Mouse (Mus musculus) CH12.LX (cell line): ENCODE data around the gene Itpr3. TPM values are rescaled to one million over a fixed set of nuclear protein-coding genes. Genes with fewer than 3 reads are reported as not detected.

Experiments
- DNase-seq: peaks from one replicate; pipeline ENCODE4 v3.0.0-alpha.2; 2013; ENCODE audit errors: extremely low read depth
- H3K27ac ChIP-seq: 2 replicates; pipeline ENCODE4 v1.5.1; 2012; ENCODE audit warnings: low read depth, mild to moderate bottlenecking, control low read depth, moderate library complexity; ENCODE audit not compliant: insufficient read depth
- H3K27me3 ChIP-seq: replicated peaks from 2 replicates; pipeline ENCODE3; 2012; ENCODE audit warnings: inconsistent platforms
- H3K36me3 ChIP-seq, 2 experiments: replicated peaks in 1 of 2; 2 replicates each; pipeline versions ENCODE3 to v1.6.1; 2012; ENCODE audit warnings: inconsistent platforms in 1 of 2, low read length in 1 of 2, mild to moderate bottlenecking in 1 of 2, mixed read lengths in 1 of 2, moderate library complexity in 1 of 2; ENCODE audit not compliant: control insufficient read depth in 1 of 2, insufficient read depth in 1 of 2
- H3K4me1 ChIP-seq, 2 experiments: 2 replicates each; pipeline ENCODE4 v1.6.1; 2012; ENCODE audit warnings: inconsistent platforms in 1 of 2, moderate library complexity in 1 of 2; ENCODE audit not compliant: insufficient read depth in 2 of 2, control insufficient read depth in 1 of 2
- H3K4me2 ChIP-seq: 2 replicates; pipeline ENCODE4 v1.6.1; 2012; ENCODE audit warnings: low read depth, mild to moderate bottlenecking, control low read depth; ENCODE audit not compliant: poor library complexity, insufficient read depth, severe bottlenecking
- H3K4me3 ChIP-seq, 3 experiments: fragments of 150-350 bp in 1 of 3; sonication (generic) in 1 of 3; replicated peaks in 1 of 3; 2 replicates each; pipeline versions ENCODE3 to v1.5.1; 2011 to 2012; ENCODE audit warnings: low read depth in 2 of 3, low read length in 2 of 3, mild to moderate bottlenecking in 2 of 3, moderate library complexity in 2 of 3, control low read depth in 1 of 3, improper control_type of control experiment in 1 of 3, inconsistent platforms in 1 of 3, mixed read lengths in 1 of 3; ENCODE audit not compliant: poor library complexity in 1 of 3
- H3K79me2 ChIP-seq: replicated peaks from 2 replicates; pipeline ENCODE4 v1.6.1; 2012; ENCODE audit warnings: mild to moderate bottlenecking, moderate library complexity; ENCODE audit not compliant: control insufficient read depth, poor library complexity, insufficient read depth, severe bottlenecking; ENCODE audit errors: extremely low read depth
- H3K9ac ChIP-seq: 2 replicates; pipeline ENCODE4 v1.6.1; 2012; ENCODE audit warnings: low read depth, mild to moderate bottlenecking, control low read depth, moderate library complexity; ENCODE audit not compliant: insufficient read depth
- H3K9me3 ChIP-seq: replicated peaks from 2 replicates; pipeline ENCODE3; 2012; ENCODE audit warnings: low read length, inconsistent platforms, mixed read lengths
- BHLHE40 ChIP-seq: IDR thresholded peaks from 2 replicates; pipeline ENCODE4 v1.6.1; 2011; ENCODE audit warnings: mild to moderate bottlenecking, low read depth, low read length, improper control_type of control experiment
- CHD1 ChIP-seq: IDR thresholded peaks from 2 replicates; pipeline ENCODE4 v1.6.1; 2012; ENCODE audit warnings: low read depth, low read length, improper control_type of control experiment, inconsistent platforms
- CHD2 ChIP-seq: IDR thresholded peaks from 2 replicates; pipeline ENCODE4 v1.6.1; 2011; ENCODE audit warnings: low read length, improper control_type of control experiment
- CTCF ChIP-seq, 2 experiments: IDR thresholded peaks in 1 of 2; conservative IDR thresholded peaks in 1 of 2; 2 replicates each; pipeline ENCODE4 v1.5.1; 2011 to 2012; ENCODE audit warnings: low read depth in 2 of 2, low read length in 2 of 2, improper control_type of control experiment in 1 of 2, inconsistent platforms in 1 of 2, mild to moderate bottlenecking in 1 of 2, moderate library complexity in 1 of 2
- ELF1 ChIP-seq: IDR thresholded peaks from 2 replicates; pipeline ENCODE4 v1.6.1; 2014; ENCODE audit warnings: low read depth, mild to moderate bottlenecking, inconsistent platforms, low read length, improper control_type of control experiment
- EP300 ChIP-seq: IDR thresholded peaks from 2 replicates; pipeline ENCODE4 v1.6.1; 2011; ENCODE audit warnings: low read length, improper control_type of control experiment
- ETS1 ChIP-seq: conservative IDR thresholded peaks from 2 replicates; pipeline ENCODE4 v1.6.1; 2012; ENCODE audit warnings: low read depth, mild to moderate bottlenecking, inconsistent platforms, low read length, improper control_type of control experiment, moderate library complexity
- GABPA ChIP-seq: IDR thresholded peaks from 2 replicates; pipeline ENCODE4 v1.6.1; 2012; ENCODE audit warnings: low read depth, low read length, improper control_type of control experiment, inconsistent platforms; ENCODE audit not compliant: insufficient replicate concordance
- HCFC1 ChIP-seq: IDR thresholded peaks from 2 replicates; pipeline ENCODE4 v1.6.1; 2012; ENCODE audit warnings: low read depth, mild to moderate bottlenecking, inconsistent platforms, low read length, improper control_type of control experiment
- IRF4 ChIP-seq: IDR thresholded peaks from 2 replicates; pipeline ENCODE4 v1.6.1; 2014; ENCODE audit warnings: low read depth, mild to moderate bottlenecking, inconsistent platforms, low read length, improper control_type of control experiment
- JUND ChIP-seq: conservative IDR thresholded peaks from 2 replicates; pipeline ENCODE4 v1.6.1; 2011; ENCODE audit warnings: low read depth, low read length, improper control_type of control experiment
- KAT2A ChIP-seq: IDR thresholded peaks from 2 replicates; pipeline ENCODE4 v1.6.1; 2012; ENCODE audit warnings: low read length, improper control_type of control experiment, inconsistent platforms; ENCODE audit not compliant: insufficient replicate concordance
- MAX ChIP-seq: IDR thresholded peaks from 2 replicates; pipeline ENCODE4 v1.6.1; 2011; ENCODE audit warnings: low read length, improper control_type of control experiment
- MAZ ChIP-seq: IDR thresholded peaks from 2 replicates; pipeline ENCODE4 v1.6.1; 2012; ENCODE audit warnings: low read depth, mild to moderate bottlenecking, inconsistent platforms, low read length, improper control_type of control experiment, moderate library complexity
- MEF2A ChIP-seq: IDR thresholded peaks from 2 replicates; pipeline ENCODE4 v1.6.1; 2014; ENCODE audit warnings: low read depth, mild to moderate bottlenecking, inconsistent platforms, low read length, improper control_type of control experiment, borderline replicate concordance
- MXI1 ChIP-seq: IDR thresholded peaks from 2 replicates; pipeline ENCODE4 v1.6.1; 2011; ENCODE audit warnings: mild to moderate bottlenecking, low read depth, low read length, improper control_type of control experiment
- MYC ChIP-seq: IDR thresholded peaks from 2 replicates; pipeline ENCODE4 v1.6.1; 2011; ENCODE audit warnings: low read depth, mild to moderate bottlenecking, improper control_type of control experiment, low read length
- NELFE ChIP-seq: IDR thresholded peaks from 2 replicates; pipeline ENCODE4 v1.6.1; 2011; ENCODE audit warnings: low read depth, low read length, improper control_type of control experiment
- NRF1 ChIP-seq: IDR thresholded peaks from 2 replicates; pipeline ENCODE4 v1.6.1; 2014; ENCODE audit warnings: low read depth, mild to moderate bottlenecking, inconsistent platforms, low read length, improper control_type of control experiment, moderate library complexity
- POLR2A ChIP-seq: IDR thresholded peaks from 2 replicates; pipeline ENCODE4 v1.6.1; 2011; ENCODE audit warnings: low read depth, mild to moderate bottlenecking, improper control_type of control experiment, low read length
- RAD21 ChIP-seq: IDR thresholded peaks from 2 replicates; pipeline ENCODE4 v1.6.1; 2011; ENCODE audit warnings: low read depth, mild to moderate bottlenecking, low read length, improper control_type of control experiment, moderate library complexity
- RCOR1 ChIP-seq: conservative IDR thresholded peaks from 2 replicates; pipeline ENCODE4 v1.6.1; 2012; ENCODE audit warnings: low read depth, mild to moderate bottlenecking, inconsistent platforms, low read length, improper control_type of control experiment
- SIN3A ChIP-seq: IDR thresholded peaks from 2 replicates; pipeline ENCODE4 v1.6.1; 2012; ENCODE audit warnings: low read length, improper control_type of control experiment, inconsistent platforms
- SMC3 ChIP-seq: IDR thresholded peaks from 2 replicates; pipeline ENCODE4 v1.6.1; 2011; ENCODE audit warnings: low read depth, low read length, improper control_type of control experiment
- TBP ChIP-seq: conservative IDR thresholded peaks from 2 replicates; pipeline ENCODE4 v1.6.1; 2011; ENCODE audit warnings: low read depth, low read length, improper control_type of control experiment
- TCF12 ChIP-seq: IDR thresholded peaks from 2 replicates; pipeline ENCODE4 v1.6.1; 2014; ENCODE audit warnings: low read depth, mild to moderate bottlenecking, inconsistent platforms, low read length, improper control_type of control experiment
- UBTF ChIP-seq: IDR thresholded peaks from 2 replicates; pipeline ENCODE4 v1.6.1; 2012; ENCODE audit warnings: low read depth, mild to moderate bottlenecking, inconsistent platforms, low read length, improper control_type of control experiment, moderate library complexity
- USF1 ChIP-seq: IDR thresholded peaks from 2 replicates; pipeline ENCODE4 v1.6.1; 2014; ENCODE audit warnings: low read depth, mild to moderate bottlenecking, inconsistent platforms, low read length, improper control_type of control experiment
- USF2 ChIP-seq: conservative IDR thresholded peaks from 2 replicates; pipeline ENCODE4 v1.6.1; 2011; ENCODE audit warnings: low read depth, low read length, improper control_type of control experiment
- ZC3H11A ChIP-seq: IDR thresholded peaks from 2 replicates; pipeline ENCODE4 v1.6.1; 2012; ENCODE audit warnings: low read depth, mild to moderate bottlenecking, inconsistent platforms, low read length, improper control_type of control experiment
- ZMIZ1 ChIP-seq: IDR thresholded peaks from 2 replicates; pipeline ENCODE4 v1.6.1; 2012; ENCODE audit warnings: low read depth, mild to moderate bottlenecking, inconsistent platforms, low read length, improper control_type of control experiment
- ZNF384 ChIP-seq: IDR thresholded peaks from 2 replicates; pipeline ENCODE4 v1.6.1; 2012; ENCODE audit warnings: low read depth, low read length, improper control_type of control experiment, inconsistent platforms
- dilution Hi-C: fragments of 300-500 bp; cut with MboI; formaldehyde crosslinking; loops from 2 replicates; pipeline ENCODE4 v1.14.3; 2020; ENCODE audit warnings: low sequenced_read_pairs; ENCODE audit not compliant: extremely low pct_unique_long_range_greater_than_20kb, extremely low pct_ligation_motif_present
- in situ Hi-C: fragments of 300-500 bp; cut with MboI; formaldehyde crosslinking; loops from 3 replicates; pipeline ENCODE4 v1.14.3; 2019; ENCODE audit warnings: low sequenced_read_pairs, low pct_ligation_motif_present, low pct_unique_long_range_greater_than_20kb, mixed read lengths
- polyA plus RNA-seq: library from polyadenylated mRNA; unstranded; fragments of >175 nt; gene quantifications from 2 replicates; pipeline ENCODE4 v1.2.1, GENCODE M21; 2012; ENCODE audit warnings: low read depth; ENCODE audit not compliant: insufficient read length
- total RNA-seq, 2 experiments: library from RNA; depleted of rRNA; stranded (reverse); fragments of 300-350 nt in 1 of 2; fragments of >200 nt in 1 of 2; gene quantifications; 2 replicates each; pipeline ENCODE4 v1.2.3; 2012 to 2014

Gene Itpr3
- total and polyA plus RNA-seq, 3 experiments = 2.5 to 11.3 (median 9.5) TPM

GRCm38 (mm10) chr17:27166901-27167300, 109.8 kb downstream of the Itpr3 start:
- H3K27ac ChIP-seq = peak overlapping the region; percentile 94
- H3K9ac ChIP-seq = peak overlapping the region; percentile 68
- H3K4me3 ChIP-seq = peak overlapping the region; percentile 55 to 77 (median 75)
- in situ Hi-C loops = loop anchor here (10.0 kb wide), 1 partner anchor 158 kb away; no protein-coding TSS in a partner anchor
- H3K27me3 ChIP-seq = no peaks in the 10 kb centered on the region
- DNase-seq = no peak
- H3K4me2 ChIP-seq = peak overlapping the region; percentile 71
- TF ChIP-seq POLR2A = peak; percentile 57
- TF ChIP-seq TCF12 = peak; percentile 23; the same call in 1 of the 2 replicates
- TF ChIP-seq KAT2A = no peak
- TF ChIP-seq EP300 = no peak
- TF ChIP-seq HCFC1 = no peak
- no peak for TF ChIP-seq RAD21
- no peak for TF ChIP-seq JUND
- TF ChIP-seq USF2 = no peak
- TF ChIP-seq MAX = 0 out of 2 replicates have a peak, but pooled peaks have one; percentile 26
- no peak for TF ChIP-seq CTCF (conservative IDR thresholded peaks at IDR 0.05 in 1 of 2, IDR thresholded peaks at IDR 0.05 in 1 of 2; ENCODE audit: low read depth in 2 of 2, low read length in 2 of 2)
- no peak for TF ChIP-seq CHD1
- TF ChIP-seq MXI1 = 0 out of 2 replicates have a peak, but pooled peaks have one; percentile 26
- TF ChIP-seq IRF4 = no peak
- TF ChIP-seq MYC = no peak
- TF ChIP-seq ZMIZ1 = no peak; the same call in 1 of the 2 replicates
- TF ChIP-seq SIN3A = no peak
- TF ChIP-seq UBTF = 0 out of 2 replicates have a peak, but pooled peaks have one; percentile 21
- TF ChIP-seq SMC3 = no peak
- no peak for TF ChIP-seq GABPA
- TF ChIP-seq CHD2 = no peak
- no peak for TF ChIP-seq ZNF384
- TF ChIP-seq, all 38 proteins: peak for 5
- Histone ChIP-seq H3K36me3 (peaks cover 13 to 35% of the 10 kb centered on the region in 2 experiments), H3K79me2 (peaks cover 42% of the 10 kb centered on the region), H3K4me1 (peaks cover 51 to 81% of the 10 kb centered on the region in 2 experiments), H3K9me3 (no peaks in the 10 kb centered on the region)
- dilution Hi-C loops = no loop called here

- in situ Hi-C loops (loop anchor here (10.0 kb wide), 1 partner anchor 157 kb away; no protein-coding TSS in a partner anchor), dilution Hi-C loops (no loop called here)
- Histone ChIP-seq H3K4me1 (peaks cover 52 to 82% of the 10 kb centered on the region in 2 experiments), H3K9me3 (no peaks in the 10 kb centered on the region), H3K79me2 (peaks cover 42% of the 10 kb centered on the region), H3K9ac (peak within 1 kb of the TSS; percentile 68), H3K36me3 (peaks cover 13 to 31% of the 10 kb centered on the region in 2 experiments), H3K27ac (peak within 1 kb of the TSS; percentile 94), H3K4me2 (peak within 1 kb of the TSS; percentile 71), H3K27me3 (no peaks in the 10 kb centered on the region), H3K4me3 (peak within 1 kb of the TSS; percentile 55 to 77 (median 75))
- DNase-seq = no peak
- TF ChIP-seq HCFC1 (no peak; the same call in none of the 2 replicates), BHLHE40 (peak; percentile 52), ZMIZ1 (peak; percentile 66), ETS1 (peak; percentile 86), NELFE (peak; percentile 60), CHD2 (peak; percentile 68), ZC3H11A (no peak), IRF4 (peak; percentile 77), MAZ (peak; percentile 86), MXI1 (peak; percentile 35; the same call in 1 of the 2 replicates), USF1 (peak; percentile 40), ELF1 (peak; percentile 13; the same call in 1 of the 2 replicates), MEF2A (peak; percentile 75), TCF12 (peak; percentile 93), MYC (no peak), SIN3A (peak; percentile 71), RCOR1 (0 out of 2 replicates have a peak, but pooled peaks have one; percentile 32), NRF1 (0 out of 2 replicates have a peak, but pooled peaks have one; percentile 18), TBP (0 out of 2 replicates have a peak, but pooled peaks have one; percentile 5), CTCF (conservative IDR thresholded peaks at IDR 0.05 in 1 of 2, IDR thresholded peaks at IDR 0.05 in 1 of 2; ENCODE audit: low read depth in 2 of 2, low read length in 2 of 2) (no peak)
Observed at GRCm38 (mm10) chr17:27167545-27167944, 110.4 kb downstream of the Itpr3 start, which contains the start of gene Ip6k3. TSS of gene Ip6k3 (minus strand) at chr17:27167795.
